Mouse (Mus musculus) G1E (cell line): ENCODE measurements around the gene Ormdl2.

Experiments used
- CTCF ChIP-seq: IDR thresholded peaks from 2 replicates; pipeline ENCODE4 v1.5.1; 2012; ENCODE audit warnings: low read depth, low read length, inconsistent platforms, mixed read lengths
- GATA1 ChIP-seq: IDR thresholded peaks from 2 replicates; pipeline ENCODE4 v1.6.1; 2012; ENCODE audit warnings: borderline replicate concordance, low read length, inconsistent platforms, mixed read lengths
- POLR2AphosphoS5 ChIP-seq: IDR thresholded peaks from 2 replicates; pipeline ENCODE4 v1.6.1; 2012; ENCODE audit warnings: low read depth, low read length, inconsistent platforms; ENCODE audit not compliant: insufficient replicate concordance
- TAL1 ChIP-seq: conservative IDR thresholded peaks from 2 replicates; pipeline ENCODE4 v1.6.1; 2012; ENCODE audit warnings: low read depth, low read length, inconsistent platforms, mixed read lengths

- no peak for TF ChIP-seq CTCF
- TF ChIP-seq GATA1, result no peak
- TF ChIP-seq TAL1, result no peak
- no peak for TF ChIP-seq POLR2AphosphoS5
Measured at GRCm38 (mm10) chr10:128861176-128861575, 39.7 kb upstream of the Ormdl2 start.
